Mouse (Mus musculus) spleen, postnatal 10 days (tissue): ENCODE results near the gene Tlk1.

Experiments used
- DNase-seq, 2 experiments: peaks; one replicate each; pipeline ENCODE4 v3.0.0; 2021 to 2022; ENCODE audit warnings: low spot score in 2 of 2

The Tlk1 gene

DNA sequence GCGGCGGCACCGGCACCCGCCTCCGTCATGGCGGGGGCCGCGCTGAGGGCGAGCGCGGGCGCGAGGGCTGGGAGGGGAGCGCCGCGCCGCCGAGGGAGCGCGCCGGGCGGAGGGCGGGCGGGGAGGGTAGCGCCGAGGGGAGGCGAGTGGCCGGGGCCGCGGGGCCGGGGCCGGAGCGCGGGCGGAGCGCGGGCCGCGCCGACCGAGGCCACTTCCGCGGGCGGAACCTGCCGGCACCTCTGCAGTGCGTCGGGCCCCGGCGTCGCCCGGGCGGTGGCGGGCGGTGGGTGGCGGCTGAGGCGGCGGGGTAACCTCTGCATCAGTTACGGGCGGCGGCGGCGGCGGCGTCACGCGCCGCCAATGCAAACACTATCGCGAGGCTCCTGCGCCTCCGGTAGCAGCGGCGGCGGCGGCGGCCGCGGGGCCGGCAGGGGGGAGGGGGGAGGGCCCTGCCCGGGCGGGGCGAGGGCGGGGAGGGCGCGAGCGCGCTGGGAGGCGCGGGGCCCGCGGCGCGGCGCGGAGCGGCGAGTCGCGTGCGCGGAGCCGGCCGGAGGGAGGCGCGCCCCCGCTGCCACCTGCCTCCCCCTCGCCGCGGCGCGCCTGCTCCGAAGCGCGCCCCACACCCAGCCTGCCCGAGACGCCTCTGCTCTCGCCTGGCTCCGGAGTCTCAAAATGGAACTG is at the start of gene Tlk1:
Gene Tlk1 (minus strand): TSS at position 358 of the 681 bp plus-strand sequence.
- DNase-seq = peak; percentile 76 to 87

DNA sequence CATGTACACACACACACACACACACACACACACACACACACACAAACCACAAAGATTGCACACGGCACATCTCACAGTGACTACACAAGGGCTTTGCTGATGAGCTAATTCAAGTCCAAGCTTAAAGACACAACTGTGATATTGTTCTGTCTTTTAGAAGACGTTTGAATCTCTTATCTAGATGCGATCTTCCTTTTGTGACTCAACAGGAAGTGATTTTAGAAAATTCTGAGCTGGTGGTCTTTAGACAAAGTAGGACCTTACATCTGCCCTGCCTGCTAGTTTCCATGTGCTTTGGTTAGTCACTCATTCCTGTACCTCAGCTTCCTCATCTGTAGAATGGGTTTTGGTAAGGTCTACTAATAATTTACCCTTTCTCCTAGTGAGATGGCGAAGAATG is 49.6 kb upstream of the Tlk1 start:
- DNase-seq = no peak

GRCm38 (mm10) chr2:70873168-70873567 is 47.6 kb upstream of the Tlk1 start:
- DNase-seq = no peak

- DNase-seq = no peak
These were observed 46.0 kb upstream of the Tlk1 start for GRCm38 (mm10) chr2:70871466-70872022.

- peak in 1 of 2 experiments; percentile 44 for DNase-seq
These were observed 45.3 kb upstream of the Tlk1 start for GRCm38 (mm10) chr2:70870819-70871218.

DNA sequence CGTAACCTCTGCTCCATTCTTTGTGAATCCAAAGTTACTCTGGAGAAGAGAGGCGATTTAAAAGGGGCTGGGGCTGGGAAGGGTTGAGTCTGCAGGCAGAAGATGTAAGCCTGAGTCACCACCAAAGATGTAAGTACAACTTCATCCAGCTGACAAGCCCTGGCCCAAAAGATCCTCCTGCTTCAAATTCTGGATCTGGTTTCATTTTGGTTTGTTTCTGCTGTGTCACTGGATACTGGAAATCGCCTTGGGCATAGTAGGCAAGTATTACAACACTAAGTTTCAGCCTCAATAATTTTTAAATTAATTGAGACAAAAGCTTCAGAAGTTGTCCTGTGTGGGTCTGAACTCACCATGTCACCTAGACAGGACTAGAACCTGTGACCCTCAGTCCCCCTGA is 43.6 kb upstream of the Tlk1 start:
- DNase-seq = no peak

GRCm38 (mm10) chr2:70867231-70867630 is 41.7 kb upstream of the Tlk1 start:
- no peak for DNase-seq

GRCm38 (mm10) chr2:70862881-70863280 is 37.4 kb upstream of the Tlk1 start:
- DNase-seq = no peak

GRCm38 (mm10) chr2:70859740-70860139 is 34.2 kb upstream of the Tlk1 start:
- peak in 1 of 2 experiments; percentile 54 for DNase-seq

GRCm38 (mm10) chr2:70856971-70857370 is 31.4 kb upstream of the Tlk1 start:
- DNase-seq = no peak

DNA sequence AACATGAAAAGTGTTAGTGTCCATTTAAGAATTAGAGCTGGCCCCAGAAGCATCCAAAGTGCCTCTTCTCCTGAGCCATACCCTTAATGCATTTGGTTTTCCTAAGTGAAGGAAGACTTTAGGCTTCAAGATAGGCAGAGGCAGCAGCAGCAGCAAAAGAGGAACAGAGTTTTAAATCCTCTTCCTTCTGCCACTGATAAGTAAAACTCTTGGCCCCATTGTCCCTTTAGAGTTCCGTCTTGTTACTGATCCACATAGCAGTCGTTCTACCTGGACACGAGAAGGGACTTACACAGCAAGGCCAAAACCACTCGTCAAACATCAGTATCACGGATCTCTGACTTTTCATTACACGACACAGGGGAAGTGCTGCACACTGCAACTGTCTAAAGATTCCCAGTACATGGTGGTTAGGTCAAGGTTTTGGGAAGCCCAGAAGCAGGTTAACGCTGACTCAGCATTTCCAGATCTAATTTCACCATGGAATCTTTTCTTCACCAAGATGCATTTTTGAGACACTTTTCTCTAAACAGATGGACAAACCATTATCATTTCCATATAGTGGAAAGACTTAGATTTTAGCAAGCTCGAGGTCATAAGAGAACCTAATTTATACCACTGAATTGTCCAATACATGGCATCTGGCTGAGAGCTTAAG is 28.8 kb upstream of the Tlk1 start:
- no peak for DNase-seq

DNA sequence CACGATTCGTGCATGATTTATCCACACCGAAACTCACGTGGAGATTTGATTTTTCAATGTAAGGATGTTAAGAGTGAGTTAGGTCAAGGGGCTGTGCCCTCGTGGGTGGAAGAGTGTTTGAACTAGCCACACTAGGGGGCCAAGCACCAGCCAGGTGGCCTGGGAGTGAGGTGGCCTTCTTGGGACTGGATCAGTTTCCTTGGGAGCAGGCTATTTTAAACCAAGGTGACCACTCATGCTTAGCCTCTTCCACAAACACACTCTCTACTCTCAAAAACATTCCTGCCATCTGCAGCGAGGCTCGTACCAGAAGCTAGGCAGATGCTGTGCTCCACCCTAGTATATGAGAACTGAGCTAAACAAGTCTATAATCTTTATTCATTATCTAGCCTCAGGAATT is 27.8 kb upstream of the Tlk1 start:
- DNase-seq = no peak

DNA sequence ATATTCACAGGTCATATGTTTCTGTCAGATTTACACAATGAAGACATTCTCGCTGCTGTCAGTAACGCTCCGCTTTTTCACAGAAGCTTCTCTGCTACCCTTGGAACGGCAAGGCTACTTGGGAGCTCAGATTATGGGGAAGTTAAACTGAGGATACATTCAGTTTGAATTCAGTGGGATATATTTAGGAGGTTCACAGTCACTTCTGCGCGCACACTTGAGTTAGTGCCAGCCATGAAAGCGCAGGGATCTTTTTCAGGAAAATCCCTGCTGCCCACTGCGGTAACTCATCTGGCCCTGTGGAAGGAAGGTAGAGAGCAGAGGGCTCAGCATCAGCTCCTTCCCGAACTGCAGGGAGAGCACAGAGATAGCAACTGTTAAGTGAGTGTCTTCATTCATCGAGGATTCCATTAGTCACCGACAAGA is 27.3 kb upstream of the Tlk1 start:
- no peak for DNase-seq

DNA sequence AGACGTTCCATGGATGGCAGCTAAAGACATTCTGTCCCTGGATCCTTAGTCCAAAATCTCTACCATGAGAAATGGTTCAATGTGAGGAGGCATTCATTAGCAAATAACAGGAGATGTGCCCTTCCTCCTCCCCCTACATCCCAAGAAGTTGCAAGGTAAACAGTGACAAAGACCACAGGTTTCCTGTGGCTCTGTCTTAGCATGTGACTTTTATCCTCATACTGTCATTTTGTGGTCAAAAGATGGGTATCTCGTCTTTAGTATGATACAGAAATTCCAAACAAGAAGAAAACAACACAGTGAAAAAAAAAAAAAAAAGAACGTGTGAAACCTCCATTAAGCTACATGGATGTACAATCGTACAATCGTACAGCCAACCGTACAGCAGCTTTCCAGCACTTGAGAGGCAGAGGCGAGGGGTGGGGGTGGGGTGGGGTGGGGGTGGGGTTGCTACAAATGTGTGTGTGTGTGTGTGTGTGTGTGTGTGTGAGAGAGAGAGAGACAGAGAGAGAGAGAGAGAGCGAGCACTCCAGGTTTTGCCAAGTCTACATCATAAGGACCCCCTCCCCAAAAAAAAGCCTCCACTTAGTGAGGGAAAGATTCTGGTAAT is 26.8 kb upstream of the Tlk1 start:
- DNase-seq = no peak

DNA sequence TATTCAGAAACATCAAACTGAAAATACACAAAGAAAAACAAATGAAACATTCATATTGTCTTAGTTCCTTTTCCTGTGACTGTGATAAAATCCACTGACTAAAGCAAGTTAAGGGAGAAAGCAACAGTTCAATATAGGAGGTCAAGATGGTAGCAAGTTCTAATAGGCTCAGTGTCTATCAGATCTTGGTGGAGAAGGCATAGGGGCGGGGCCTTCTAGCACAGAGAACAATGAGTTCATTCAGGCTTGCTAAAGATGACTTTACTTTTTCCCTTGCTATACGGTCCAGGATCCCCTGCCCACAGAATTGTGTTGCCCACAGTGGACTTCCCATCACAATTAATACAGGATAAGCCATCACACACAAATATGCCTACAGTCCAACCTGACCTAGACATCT is 20.3 kb upstream of the Tlk1 start:
- DNase-seq = no peak

- no peak for DNase-seq
These were observed 19.3 kb upstream of the Tlk1 start for GRCm38 (mm10) chr2:70844694-70845395.

DNA sequence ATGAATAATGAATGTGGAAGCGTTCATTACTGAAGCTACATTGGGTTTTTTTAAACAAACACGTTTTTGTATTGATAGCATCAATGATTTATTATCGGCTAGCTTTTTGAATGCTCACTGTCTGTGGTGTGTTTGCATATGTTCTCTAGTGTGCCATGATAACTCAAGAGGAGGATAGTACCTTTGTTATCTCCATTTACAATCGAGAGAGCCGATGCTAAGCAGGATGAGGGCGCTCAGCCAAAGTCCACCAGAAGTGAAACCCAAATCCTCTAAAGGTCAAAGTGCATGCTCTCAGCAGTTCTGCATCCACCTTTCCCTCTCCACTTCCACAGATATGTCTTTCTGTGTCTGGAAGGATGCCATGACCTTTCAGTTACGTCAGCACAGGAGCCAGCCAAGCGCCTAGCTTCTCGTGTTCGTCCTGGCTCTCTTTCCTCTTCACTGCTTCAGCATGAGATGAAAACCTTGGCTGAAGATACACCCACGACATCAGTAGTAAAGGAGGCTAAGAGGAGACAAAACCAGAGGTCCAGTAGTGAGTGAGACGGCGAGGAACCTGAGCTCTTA is 16.6 kb upstream of the Tlk1 start:
- DNase-seq = no peak

- peak in 1 of 2 experiments; percentile 55 for DNase-seq
These were observed 13.1 kb upstream of the Tlk1 start for GRCm38 (mm10) chr2:70838536-70839216.

DNA sequence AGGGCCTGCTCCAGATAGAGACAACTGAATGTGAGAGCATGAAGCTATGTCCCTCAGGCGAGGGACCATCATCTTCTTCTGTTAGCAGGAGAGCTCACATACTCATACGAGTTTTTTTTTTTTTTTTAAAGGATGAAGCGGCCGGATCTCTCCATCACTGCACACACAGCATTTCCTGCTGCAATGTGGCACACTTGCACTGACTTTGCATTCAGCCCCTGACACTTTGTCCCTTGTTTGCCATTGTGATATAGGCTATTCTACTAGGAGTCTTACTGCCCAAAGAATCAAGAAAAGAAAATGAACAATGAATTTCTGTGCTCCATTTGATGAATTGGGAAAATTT is 10.8 kb upstream of the Tlk1 start:
- DNase-seq = no peak

- DNase-seq = no peak
These were observed 10.2 kb upstream of the Tlk1 start for GRCm38 (mm10) chr2:70835641-70836305.

DNA sequence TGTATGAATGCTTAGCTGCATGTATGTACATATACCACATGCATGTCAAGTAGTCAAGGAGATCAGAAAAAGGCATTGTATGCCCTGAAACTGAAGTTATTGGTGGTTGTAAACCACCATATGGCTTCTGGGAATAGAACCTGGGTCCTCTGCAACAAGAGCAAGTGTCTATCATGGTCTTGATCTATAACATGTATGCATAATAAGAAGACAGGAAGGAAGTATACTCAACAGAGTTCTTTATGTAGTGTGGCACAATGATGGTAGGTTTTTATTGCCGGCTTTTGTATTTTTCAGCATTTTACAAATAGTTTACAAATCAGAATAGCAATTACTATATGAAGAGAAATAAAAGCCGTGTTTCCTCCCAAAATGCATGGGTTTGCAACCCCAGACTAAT is 9.7 kb upstream of the Tlk1 start:
- DNase-seq = no peak
